Mouse (Mus musculus) left cerebral cortex, adult 2 months (tissue): ENCODE results near the gene Lipf. TPM values are rescaled to one million over a fixed set of nuclear protein-coding genes. Genes with fewer than 3 reads are reported as not detected.

Experiments
- DNase-seq, 2 experiments: peaks; one replicate each; pipeline ENCODE4 v3.0.0; 2021 to 2022; ENCODE audit warnings: low spot score in 2 of 2, mixed read lengths in 1 of 2; ENCODE audit errors: extremely low spot score in 1 of 2
- H3K27ac ChIP-seq: fragments of 200-600 bp; 2 replicates; pipeline ENCODE4 v1.8.1; 2022
- H3K4me3 ChIP-seq: fragments of 200-600 bp; 2 replicates; pipeline ENCODE4 v1.8.1; 2022
- CTCF ChIP-seq: fragments of 200-600 bp; IDR thresholded peaks from 2 replicates; pipeline ENCODE4 v1.8.1; 2022; ENCODE audit warnings: antibody characterized with exemption, mild to moderate bottlenecking, moderate library complexity
- intact Hi-C: fragments of 180-260 bp; cut with DNase I; formaldehyde crosslinking; loops from one replicate; pipeline ENCODE4 v1.15.1; 2025
- long read RNA-seq, 2 experiments: library from polyadenylated mRNA; stranded (forward); transcript quantifications; one replicate each; pipeline ENCODE4 v2.0.0; 2021; ENCODE audit warnings: borderline mapping rate in 2 of 2
- total RNA-seq, 2 experiments: library from RNA; stranded (reverse); gene quantifications; 2 replicates each; pipeline ENCODE4 v1.2.3; 2021

Gene Lipf
- total RNA-seq, result not detected
- long read RNA-seq, experiment 1, result 0 reads
- long read RNA-seq, experiment 2, result 0 reads

- TF ChIP-seq CTCF, result no peak
- Histone ChIP-seq H3K27ac (no peak within 1 kb of the TSS), H3K4me3 (no peak within 1 kb of the TSS)
- DNase-seq, result no peak
- intact Hi-C loops, result no loop called here
Observed at GRCm38 (mm10) chr19:33960887-33961286, at the start of gene Lipf. Lipf (plus strand) TSS chr19:33961187.

- intact Hi-C loops, result no loop called here
- Histone ChIP-seq H3K27ac (no peak overlapping the region), H3K4me3 (no peak overlapping the region)
- no peak for DNase-seq
- no peak for TF ChIP-seq CTCF
Observed at GRCm38 (mm10) chr19:33924099-33924498, 36.9 kb upstream of the Lipf start.

GRCm38 (mm10) chr19:33979007-33979406 is 18.0 kb downstream of the Lipf start:
- no peak overlapping the region for H3K4me3 ChIP-seq
- H3K27ac ChIP-seq, result no peak overlapping the region
- DNase-seq, result peak in 1 of 2 experiments; percentile 9
- peak; percentile 74 for TF ChIP-seq CTCF
- intact Hi-C loops, result no loop called here

GRCm38 (mm10) chr19:33983043-33983442 is 22.1 kb downstream of the Lipf start:
- Histone ChIP-seq H3K4me3 (no peak overlapping the region), H3K27ac (no peak overlapping the region)
- TF ChIP-seq CTCF, result no peak
- intact Hi-C loops, result no loop called here
- no peak for DNase-seq

GRCm38 (mm10) chr19:34008002-34008401 is 47.0 kb downstream of the Lipf start, which contains the start of gene Lipk:
Lipk (plus strand) TSS chr19:34008290.
- DNase-seq, result no peak
- no peak within 1 kb of the TSS for H3K4me3 ChIP-seq
- no peak within 1 kb of the TSS for H3K27ac ChIP-seq
- no peak for TF ChIP-seq CTCF
- intact Hi-C loops, result no loop called here

- Histone ChIP-seq H3K4me3 (no peak overlapping the region), H3K27ac (no peak overlapping the region)
- DNase-seq, result no peak
- TF ChIP-seq CTCF, result no peak
- intact Hi-C loops, result loop anchor here (5.0 kb wide), 1 partner anchor 639 kb away; no protein-coding TSS in a partner anchor
Observed at GRCm38 (mm10) chr19:34021440-34022172, 60.6 kb downstream of the Lipf start.

- TF ChIP-seq CTCF, result peak; percentile 71
Observed at GRCm38 (mm10) chr19:34022759-34023158, 61.8 kb downstream of the Lipf start.

More at GRCm38 (mm10) chr19:34022759-34023158, 61.8 kb downstream of the Lipf start:
- no peak for DNase-seq
- Histone ChIP-seq H3K27ac (no peak overlapping the region), H3K4me3 (no peak overlapping the region)
- intact Hi-C loops, result loop anchor here (5.0 kb wide), 1 partner anchor 640 kb away; no protein-coding TSS in a partner anchor

Other genes with a start within 250 kb of the Lipf start
- gene Lipo2, start 209.8 kb upstream of the Lipf start, total RNA-seq, result under 1 TPM in 1 of 2 experiments, not detected in 1; 0.19 TPM
- gene Lipo3, start 199.2 kb upstream of the Lipf start, total RNA-seq, result 1 to 10 TPM; 4.4 to 4.6 TPM
- gene Lipo1, start 173.7 kb upstream of the Lipf start, total RNA-seq, result not detected
- not detected for gene Lipk, start 47.1 kb downstream of the Lipf start, total RNA-seq
- gene Lipn, start 106.2 kb downstream of the Lipf start, total RNA-seq, result not detected
- gene Lipm, start 139.7 kb downstream of the Lipf start, total RNA-seq, result under 1 TPM in 1 of 2 experiments, not detected in 1; 0.12 TPM
- gene Ankrd22, start 204.9 kb downstream of the Lipf start, total RNA-seq, result not detected
- gene Stambpl1, start 231.0 kb downstream of the Lipf start, total RNA-seq, result 10 to 100 TPM; 18.5 to 21.6 TPM